Mouse (Mus musculus) spleen, adult 12 weeks (tissue): ENCODE results near the gene Cript.

Experiments
- DNase-seq: peaks from one replicate; pipeline ENCODE4 v3.0.0; 2022; ENCODE audit warnings: low spot score

Gene Cript

GRCm38 (mm10) chr17:87025269-87025949 is at the start of gene Cript, which contains the start of gene Pigf:
TSS of gene Cript (plus strand) at chr17:87025550.
TSS of gene Pigf (minus strand) at chr17:87025406.
- DNase-seq: peak; percentile 95

- no peak for DNase-seq
Observed at GRCm38 (mm10) chr17:86976387-86976786, 49.0 kb upstream of the Cript start.

- DNase-seq: no peak
Observed at GRCm38 (mm10) chr17:86978496-86978895, 46.9 kb upstream of the Cript start.

GRCm38 (mm10) chr17:86981205-86981604 is 44.1 kb upstream of the Cript start:
- no peak for DNase-seq

DNA sequence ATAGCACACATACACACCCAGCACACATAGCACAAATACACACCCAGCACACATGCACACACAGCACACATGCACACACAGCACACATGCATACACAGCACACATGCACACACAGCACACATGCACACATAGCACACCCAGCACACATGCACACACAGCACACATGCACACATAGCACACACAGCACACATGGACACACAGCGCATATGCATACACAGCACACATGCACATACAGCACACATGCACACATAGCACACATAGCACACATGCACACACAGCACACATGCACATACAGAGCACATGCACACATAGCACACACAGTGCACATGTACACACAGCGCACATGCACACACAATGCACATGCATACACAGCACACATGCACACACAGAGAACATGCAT is 43.6 kb upstream of the Cript start:
- DNase-seq: no peak

GRCm38 (mm10) chr17:86982497-86982896 is 42.9 kb upstream of the Cript start:
- no peak for DNase-seq

DNA sequence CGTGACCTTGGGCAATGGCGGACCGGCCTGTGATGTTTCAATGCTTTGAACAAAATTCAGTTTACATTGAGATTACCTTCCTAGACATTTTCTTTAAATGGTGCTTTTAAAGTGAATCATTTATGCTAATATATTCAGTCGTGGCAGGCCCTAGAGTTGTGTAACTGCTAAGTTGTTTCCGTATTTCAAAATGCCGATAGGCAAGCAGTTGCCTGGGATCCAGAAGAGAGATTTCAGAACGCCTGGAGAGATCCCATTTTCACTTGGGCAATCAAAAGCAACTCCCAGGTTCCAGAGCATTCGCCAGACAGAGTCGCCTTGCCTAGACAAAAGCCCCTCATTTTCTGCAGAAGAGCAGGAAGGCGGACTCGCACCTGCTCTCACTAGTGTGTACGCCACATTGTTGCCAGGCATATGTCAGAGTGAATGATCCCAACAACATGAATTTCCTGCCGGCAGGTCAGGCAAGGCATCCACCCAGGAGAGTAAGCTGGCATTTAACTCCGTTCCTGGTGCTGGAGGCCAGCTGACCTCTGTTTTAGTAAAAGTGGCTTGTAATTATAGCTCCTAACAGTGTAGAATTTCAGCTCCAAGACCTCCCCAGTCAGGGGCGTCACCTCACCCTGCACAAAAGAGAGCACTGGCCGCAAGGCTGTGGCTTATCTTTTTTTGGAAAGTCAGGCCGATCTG is 38.8 kb upstream of the Cript start:
- DNase-seq: no peak

- no peak for DNase-seq
Observed at GRCm38 (mm10) chr17:86988161-86988560, 37.2 kb upstream of the Cript start.

DNA sequence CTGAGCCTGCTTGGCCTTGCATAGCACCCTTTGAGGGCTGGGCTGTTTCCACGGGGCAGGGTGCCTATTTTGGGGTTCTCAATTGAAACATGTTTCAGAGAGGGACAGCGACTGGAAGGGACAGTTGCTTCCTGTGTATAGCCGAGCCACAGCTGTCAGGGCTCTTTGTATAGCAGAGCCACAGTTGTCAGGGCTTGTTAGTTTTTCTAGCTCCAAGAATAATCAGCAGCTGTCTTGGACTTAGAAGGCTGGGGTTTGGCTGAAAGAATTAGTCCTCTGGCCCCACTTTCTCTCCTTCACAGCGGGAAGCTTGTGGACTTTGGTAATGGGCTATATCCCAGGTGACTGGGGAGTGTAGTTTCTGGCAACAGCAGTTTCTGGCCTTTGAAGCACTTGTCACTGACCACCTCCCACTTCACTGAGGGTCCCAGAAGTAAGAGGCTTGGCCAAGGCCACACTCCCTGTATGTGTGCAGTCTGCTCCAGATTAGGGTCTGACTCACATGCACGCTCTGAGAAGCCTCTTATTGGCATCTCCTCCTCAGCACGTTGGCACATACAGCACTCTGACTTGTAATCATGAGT is 36.7 kb upstream of the Cript start:
- DNase-seq: no peak

GRCm38 (mm10) chr17:86991306-86991705 is 34.0 kb upstream of the Cript start:
- DNase-seq: no peak

DNA sequence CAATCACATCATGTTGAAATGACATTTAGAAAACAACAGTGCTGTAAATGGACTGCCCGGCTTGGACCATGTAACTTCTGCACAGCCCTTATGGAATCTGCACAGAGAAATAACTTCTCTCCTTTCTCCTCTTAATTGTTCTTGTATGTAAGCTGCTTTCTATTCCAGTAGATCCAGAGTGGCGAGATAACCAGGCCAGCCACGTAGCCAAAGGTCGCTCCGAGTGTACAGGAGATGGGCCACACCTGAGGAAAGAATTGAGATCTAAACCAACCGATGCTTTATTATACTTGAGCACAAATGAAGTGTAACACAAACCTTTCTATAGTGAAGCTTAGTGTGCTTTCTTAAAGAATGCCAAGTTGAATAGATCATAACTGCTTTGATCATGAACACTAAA is 28.0 kb upstream of the Cript start:
- no peak for DNase-seq

- no peak for DNase-seq
Observed at GRCm38 (mm10) chr17:87008950-87009349, 16.4 kb upstream of the Cript start.

DNA sequence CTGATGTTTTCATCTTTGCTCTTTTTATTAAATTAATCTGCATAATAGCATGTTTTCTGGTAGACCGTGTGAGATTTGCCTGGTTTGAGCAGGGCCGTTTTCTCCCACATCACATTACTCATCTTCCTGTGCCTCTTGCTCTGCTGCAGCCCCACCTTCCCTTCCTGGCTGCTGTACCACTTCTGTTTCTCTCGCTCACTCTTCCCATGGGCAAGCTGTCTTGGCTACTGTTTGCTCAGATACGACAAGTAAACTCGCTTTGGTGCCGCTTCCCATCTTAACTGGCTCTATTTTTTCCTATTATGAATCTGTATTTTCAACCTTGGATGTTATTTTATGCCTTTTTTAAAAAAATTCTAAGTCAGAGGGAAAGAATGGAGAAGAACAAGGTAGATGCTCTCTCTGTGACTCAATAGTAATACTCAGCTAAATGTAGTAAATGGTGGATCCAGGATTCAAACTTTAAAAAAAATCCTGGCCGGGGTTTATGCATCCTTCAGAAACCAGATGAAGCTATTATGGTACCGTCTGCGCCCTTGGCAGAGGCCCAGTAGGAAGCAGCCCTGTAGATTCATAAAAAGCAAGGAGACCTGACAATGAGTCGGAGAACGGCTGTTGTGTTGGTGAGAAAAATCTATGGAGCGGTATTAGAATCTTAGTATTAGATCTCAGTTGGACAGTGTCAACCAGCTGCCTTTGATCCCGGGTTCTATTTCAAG is 13.9 kb upstream of the Cript start:
- no peak for DNase-seq

DNA sequence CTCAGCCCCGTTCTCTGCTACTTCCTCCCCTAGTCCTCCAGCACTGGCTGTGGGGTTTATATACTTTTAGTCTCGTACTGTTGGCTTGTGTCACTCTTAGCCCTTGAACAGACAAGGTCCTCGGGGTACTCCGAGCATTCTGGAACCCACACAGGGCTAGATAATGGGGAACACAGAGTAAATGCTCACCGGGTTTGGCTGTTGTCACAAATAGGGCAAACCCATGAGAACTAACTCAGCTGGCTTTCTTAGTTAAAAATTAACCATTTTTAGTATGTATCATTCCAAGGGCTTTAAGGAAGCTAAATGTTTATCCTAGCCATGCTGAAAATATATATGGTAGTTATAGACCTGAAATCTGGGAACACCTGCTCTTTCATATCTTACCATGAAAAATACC is 5.7 kb upstream of the Cript start:
- no peak for DNase-seq

GRCm38 (mm10) chr17:87024491-87025242 is 683 bp upstream of the Cript start:
- DNase-seq: no peak

DNA sequence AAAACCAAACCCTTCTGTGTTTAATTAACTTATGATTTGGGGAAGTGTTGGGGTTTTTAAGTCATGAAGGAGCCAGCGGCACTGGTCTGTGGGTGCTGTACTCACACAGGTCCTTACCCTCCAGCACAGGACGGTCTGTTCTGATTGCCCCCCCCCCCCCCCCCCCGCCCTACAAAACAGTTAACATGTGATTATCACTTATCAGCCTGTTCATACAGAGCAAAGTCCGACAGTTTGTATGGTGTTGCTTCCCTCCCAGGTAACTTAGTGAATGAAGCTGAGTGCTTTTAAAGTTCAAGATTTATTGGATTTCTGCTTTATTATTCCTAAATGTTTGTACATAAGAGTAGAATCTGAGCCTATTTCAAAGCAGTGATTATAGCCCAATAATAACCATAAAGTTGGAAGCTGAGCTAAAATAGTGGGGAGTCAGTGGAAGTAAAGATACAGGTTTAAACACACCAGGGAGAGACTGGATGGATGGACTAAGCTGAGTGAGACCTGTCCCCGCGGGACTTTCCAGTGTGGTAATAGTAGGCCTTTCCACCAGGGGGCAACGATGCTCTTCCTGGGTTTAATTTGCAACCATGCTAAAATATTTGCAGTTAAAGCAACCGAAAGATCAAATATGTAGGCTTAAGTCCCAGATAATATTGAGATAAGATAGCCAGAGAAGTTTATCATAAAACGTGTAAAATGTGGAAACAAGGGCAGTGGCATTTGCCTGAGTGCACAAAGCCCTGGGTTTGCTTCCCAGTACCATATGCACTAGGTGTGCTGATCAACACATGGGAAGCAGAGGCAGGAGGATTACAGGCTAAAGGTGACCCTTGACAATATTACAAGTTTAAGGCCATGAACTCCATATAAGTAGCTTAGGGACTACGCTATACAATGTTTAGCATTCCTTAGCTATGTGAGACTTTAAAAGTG is 11.1 kb downstream of the Cript start:
- no peak for DNase-seq

GRCm38 (mm10) chr17:87038496-87038895 is 13.1 kb downstream of the Cript start:
- DNase-seq: no peak

DNA sequence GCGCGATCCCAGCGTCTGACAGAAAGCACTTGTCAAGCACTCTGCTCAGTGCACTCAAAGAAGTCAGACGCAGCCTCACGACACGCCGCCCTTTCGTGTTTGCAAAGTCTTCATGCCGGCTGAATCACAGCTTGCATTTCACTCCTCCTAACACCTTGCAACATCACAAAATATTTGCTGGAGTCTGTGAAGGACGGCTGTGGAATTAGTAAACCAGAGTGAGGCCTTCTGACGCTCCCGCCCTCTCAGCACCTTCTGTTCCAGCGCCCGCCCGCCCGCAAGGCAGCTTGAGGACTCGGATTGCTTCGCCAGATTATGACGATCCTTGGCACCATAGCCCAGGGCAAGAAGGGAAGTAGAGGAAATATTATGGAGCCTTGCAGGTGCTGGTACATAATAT is 16.4 kb downstream of the Cript start:
- DNase-seq: no peak

DNA sequence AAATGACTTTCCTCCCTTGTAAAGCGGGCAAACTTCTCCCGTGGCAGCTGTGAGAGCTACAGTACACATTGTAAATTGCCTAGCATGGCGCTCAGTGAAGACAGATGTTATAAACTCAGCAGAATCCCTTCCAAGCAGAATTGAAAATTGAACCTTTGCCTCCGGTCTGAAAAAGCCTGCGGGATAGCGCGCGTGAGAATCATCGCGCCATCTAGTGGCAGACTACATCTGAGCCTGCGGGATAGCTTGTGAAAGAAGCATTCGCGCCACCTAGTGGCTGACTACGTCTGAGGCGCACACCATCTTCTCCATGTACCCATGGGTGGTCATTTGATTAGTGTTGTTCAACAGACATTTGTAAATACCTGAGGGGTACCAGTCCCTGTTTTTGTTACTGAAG is 19.0 kb downstream of the Cript start:
- DNase-seq: peak; percentile 68

DNA sequence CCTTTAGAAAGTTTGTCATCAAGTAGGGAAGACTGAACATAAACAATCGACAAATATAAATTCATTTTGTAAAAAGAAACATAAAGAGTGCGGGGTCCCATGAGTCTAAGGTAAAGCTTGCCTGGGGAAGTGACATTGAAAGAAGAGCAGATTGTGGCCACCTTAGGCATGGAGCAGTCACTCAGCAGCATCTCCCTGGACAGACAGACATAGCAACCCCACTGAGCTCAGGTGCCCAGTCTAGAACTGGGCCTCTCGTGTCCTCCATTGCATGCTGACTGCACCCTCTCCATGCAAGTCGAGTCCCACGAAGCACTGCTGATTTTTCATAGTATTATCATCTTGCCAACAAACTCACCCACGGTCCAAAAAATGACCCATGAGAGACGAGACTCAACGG is 19.4 kb downstream of the Cript start:
- DNase-seq: no peak

DNA sequence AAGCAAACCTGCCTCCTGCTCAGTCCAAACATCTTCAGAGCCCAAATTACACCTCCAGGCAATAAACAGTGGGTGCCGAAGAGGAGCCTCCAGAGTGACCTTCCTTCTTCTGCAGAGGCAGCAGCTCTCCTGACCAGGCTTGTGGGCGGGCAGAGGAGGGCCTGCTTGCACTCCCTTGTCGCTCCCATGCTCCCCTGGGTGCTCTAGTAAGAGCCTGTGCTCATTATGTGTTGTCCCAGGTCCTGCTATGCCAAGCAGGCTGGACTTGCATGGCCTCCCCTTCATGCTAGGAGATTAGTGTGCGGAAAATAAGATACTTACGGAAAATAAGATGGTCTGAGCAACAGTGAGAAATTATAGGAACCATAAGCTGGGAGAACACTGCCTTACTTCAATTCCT is 24.3 kb downstream of the Cript start:
- no peak for DNase-seq
